Mouse (Mus musculus) cerebellum, postnatal 14 days (tissue): Measurements from ENCODE around the gene Inca1.

Experiments used
- DNase-seq, 2 experiments: peaks; one replicate each; pipeline ENCODE4 v3.0.0; 2021; ENCODE audit warnings: mixed read lengths in 2 of 2

Inca1 gene

DNA sequence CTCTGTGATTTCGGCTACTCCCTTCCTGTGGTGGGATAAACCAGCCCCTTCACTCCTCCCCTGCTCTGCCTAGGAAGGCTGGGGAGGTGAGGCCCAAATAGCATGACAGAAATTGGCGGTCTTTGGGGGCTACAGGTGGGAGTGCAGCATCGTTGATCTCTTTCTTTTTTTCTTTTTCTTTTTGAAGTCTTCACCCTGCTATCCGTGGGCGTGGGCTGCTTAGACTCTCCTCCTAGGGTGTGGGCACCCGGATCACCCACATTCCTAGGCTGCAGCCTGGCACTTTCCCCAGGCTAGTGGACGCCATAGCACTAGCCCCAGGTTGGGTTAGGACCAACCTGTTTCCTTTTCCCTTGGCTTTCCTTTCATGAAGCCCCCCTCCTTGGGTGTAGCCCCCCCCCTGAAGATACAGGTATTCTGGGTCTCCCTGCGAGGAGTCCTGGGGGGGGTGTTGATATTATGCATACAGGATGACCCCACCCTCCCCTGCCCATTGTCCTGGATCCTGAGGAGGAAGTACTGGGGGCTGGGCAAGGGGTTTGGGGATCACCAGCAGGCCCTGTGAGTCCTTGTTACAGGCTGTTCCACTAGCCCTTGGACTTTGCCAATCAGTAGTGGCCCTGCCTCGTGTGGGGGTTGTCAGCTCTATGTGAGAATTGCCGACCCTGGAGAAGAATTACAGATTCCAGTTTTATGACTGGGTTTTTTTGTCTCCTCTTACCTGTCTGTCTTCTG lies 1.4 kb upstream of the Inca1 start:
- no peak for DNase-seq

- DNase-seq, result peak; percentile 72 to 79
Observed at GRCm38 (mm10) chr11:70700613-70701012, 658 bp upstream of the Inca1 start.

- DNase-seq, result no peak
Observed at GRCm38 (mm10) chr11:70699051-70699450, 904 bp downstream of the Inca1 start.

DNA sequence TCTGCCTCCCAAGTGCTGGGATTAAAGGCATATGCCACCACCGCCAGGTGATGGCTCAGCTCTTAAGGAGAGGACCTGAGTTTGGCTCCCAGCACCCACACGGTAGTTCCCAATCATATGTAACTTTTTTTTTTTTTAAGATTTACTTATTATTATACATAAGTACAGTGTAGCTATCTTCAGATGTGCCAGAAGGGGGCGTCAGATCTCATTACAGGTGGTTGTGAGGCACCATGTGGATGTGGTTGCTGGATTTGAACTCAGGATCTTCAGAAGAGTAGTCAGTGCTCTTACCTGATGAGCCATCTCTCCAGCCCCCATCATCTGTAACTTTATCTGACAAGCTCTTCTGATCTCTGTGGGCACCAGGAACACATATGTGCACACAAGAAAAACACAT lies 2.6 kb downstream of the Inca1 start:
- DNase-seq, result no peak

DNA sequence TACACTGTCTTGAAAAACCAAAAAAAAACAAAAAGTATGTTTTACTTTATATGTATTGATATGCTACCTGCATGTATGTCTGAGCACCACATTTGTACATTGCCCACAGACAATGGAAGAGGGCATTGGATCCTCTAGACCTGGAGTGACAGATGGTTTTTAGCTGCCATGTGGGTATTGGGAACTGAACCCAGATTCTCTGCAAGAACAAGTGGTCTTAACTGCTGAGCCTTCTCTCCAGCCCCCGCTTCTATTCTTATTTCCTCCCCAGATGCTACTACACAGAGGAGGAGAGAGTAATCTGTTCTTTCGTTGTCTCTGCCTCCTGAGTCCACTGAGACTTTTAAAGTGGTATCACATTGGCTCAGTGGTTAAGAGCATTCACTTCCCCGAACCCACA lies 6.5 kb downstream of the Inca1 start:
- no peak for DNase-seq

DNA sequence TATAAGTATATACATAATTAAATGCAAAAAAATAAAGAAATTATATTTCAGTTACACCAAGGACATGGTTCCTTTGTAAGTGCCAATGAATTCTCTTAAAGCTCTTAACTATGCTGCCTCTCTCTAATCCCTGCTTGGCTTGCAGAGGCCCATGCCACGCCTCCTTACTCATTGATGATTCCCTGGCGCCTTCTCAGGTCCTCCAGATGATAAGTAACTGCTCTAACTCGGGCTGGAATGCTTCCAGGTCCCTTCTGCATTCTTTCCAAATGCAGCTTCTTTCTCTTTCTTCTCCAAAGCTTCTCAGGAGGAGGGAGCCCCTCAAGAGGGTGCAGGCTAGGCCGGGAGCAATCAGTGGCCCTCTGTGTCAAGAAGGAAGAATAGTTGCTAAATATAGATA lies 10.4 kb downstream of the Inca1 start:
- no peak for DNase-seq

GRCm38 (mm10) chr11:70688372-70688771 lies 11.6 kb downstream of the Inca1 start:
- no peak for DNase-seq

DNA sequence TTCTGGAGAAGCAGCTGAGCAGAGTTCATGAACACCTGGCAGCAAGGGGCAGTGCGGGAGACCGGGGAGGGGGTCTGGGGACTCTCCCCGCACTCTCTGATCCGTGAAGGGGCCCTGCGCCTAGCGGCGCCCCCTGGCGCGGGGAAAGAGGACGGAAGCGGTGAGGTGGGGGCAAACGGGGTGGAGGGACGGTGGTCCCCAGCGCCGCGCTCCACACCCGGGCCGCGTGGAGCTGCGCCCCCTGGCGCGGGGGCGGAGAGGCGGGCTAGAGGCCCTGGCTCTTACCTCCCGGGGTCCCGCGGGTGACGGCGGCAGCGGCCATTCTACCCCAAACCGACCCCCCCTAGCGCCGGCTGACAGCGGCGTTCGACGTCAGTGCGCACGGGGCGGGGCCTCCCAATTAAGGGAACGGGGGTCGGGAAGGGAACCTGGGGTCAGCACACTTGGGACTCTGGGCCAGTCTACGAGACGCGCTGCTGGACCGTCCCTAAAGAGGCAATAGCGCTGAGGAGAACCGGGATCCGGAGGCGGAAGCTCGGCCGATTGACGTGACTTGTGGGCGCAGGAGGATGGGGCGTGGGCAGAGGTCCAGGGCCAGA lies 12.3 kb downstream of the Inca1 start, which contains the start of gene Camta2:
TSS of gene Camta2 (minus strand) at position 505 of the 599 bp plus-strand sequence.
- DNase-seq, result peak; percentile 95

GRCm38 (mm10) chr11:70686901-70687566 lies 12.9 kb downstream of the Inca1 start:
- DNase-seq, result peak; percentile 71 to 75

- DNase-seq, result no peak
Observed at GRCm38 (mm10) chr11:70683640-70684039, 16.3 kb downstream of the Inca1 start.

DNA sequence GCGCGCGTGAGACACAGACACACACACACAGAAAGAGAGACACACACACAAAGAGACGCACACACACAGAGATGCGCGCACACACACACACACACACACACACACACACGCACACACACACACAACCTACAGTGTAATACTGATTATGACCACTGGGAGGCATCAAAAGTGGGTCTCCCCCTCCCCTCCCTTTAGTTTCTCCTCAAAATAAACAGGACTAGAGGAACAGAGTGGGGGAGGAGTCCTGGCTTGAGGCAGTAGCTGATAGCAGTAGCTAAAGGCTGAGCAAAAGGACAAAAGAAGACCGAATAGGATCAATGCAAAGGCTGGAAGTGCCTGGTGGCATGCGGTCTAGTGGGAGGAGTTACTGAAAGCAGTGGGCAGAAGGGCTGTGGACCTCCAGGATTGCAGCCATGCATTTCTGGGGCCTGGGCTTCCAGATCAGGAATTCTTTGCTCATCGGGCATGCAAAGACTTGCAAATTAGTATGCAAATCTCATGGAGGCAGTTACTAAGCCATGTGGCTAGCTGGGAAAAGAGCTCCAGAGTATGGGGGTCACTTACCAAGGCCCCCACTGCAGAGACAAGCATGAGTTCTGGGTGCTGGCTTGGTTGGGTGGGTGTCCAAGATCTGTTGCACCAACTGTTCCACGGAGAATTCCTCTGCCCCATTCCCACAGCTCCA lies 17.9 kb downstream of the Inca1 start:
- DNase-seq, result peak; percentile 58 to 81

DNA sequence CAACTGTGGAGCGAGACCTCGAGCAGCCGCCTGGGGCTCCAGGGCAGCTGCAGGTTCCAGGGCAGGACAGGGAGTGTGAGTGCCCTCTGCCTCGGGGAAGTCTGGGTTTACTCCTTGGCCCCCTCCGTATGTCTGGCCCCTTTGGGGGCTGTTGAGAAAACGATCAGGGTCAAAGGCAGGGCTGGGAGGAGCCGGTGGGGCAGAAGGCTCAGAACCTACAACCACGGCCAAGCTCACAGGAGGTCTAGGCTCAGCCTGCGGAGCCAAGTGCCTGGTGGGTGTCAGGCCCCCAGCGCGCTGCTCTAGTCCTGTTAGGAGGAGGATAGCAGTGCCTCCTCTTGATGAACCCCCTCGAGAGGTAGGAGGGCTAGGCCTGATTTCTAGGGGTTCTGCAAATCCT lies 18.8 kb downstream of the Inca1 start:
- no peak for DNase-seq

DNA sequence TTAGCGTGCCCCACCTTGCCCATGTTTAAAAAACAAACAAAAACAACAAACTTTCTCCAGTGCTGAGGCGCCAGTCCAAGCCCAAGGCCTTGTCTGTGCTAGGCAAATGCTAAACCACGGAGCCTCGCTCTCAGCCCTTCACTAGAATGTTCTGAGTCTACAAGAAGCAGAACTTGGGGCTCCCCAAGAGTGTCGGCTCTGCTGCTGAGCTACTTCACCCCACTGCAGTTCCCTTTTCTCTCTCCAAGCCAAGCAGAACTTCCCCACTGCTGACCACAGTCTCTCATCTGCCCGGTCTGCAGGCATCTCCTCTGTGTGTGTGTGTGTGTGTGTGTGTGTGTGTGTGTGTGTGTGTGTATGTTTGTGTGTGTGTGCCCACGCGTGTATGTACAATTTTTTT lies 20.1 kb downstream of the Inca1 start:
- no peak for DNase-seq

DNA sequence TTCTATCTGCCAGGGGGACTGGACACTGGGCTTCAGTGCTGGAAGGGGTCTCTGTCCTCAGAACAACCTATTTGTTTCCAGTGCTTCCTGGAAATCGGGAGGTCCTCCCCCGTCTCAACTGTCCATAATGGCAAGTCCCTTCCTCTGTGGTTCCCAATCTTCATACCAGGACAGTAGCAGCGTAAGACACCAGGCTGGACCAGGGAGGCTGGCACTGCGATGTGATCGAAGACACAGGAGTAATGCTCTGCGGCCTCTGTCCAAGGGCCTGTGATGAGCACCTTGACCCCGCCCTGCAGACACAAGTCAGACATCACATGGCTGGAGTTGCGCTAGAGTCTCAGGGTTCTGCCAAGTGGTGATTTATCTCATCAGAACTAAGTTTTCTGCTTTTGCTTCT lies 20.6 kb downstream of the Inca1 start:
- DNase-seq, result no peak

DNA sequence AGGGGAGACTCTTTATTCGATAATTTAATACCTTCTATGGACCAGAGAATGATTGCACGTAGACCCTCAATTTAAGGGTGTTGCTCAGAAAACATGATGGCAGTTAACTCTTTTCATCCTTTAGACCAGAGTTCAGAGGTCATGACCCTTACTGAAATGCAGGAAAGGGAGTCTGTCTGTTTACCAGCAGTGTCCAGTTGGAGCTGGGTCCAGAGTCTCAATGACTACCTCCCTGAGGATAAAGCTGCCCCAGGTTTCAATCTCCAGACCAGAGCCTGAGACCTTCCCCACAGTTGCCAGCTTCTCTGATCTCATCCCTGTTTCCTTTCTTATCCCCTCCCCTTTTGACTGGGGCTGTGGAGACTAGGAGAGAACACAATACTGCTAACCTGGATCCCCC lies 21.4 kb downstream of the Inca1 start:
- DNase-seq, result no peak

DNA sequence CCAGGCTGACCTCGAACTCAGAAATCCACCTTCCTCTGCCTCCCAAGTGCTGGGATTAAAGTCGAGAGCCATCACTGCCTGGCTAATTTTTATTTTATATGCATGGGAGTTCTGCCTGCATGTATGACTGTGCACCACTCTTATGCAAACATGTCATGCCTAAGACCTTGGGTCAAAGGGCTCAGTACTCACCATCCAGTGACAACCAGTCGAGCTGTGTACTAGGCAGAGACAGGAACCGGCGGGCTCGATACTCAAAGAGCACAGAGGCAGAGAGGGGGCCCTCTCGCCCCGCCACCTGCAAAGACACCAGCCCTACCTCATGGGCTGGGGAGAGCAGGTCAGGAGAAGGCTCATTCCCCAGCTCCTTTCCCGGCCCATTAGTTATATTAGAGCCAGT lies 21.9 kb downstream of the Inca1 start:
- DNase-seq, result no peak

GRCm38 (mm10) chr11:70674501-70674900 lies 25.5 kb downstream of the Inca1 start:
- no peak for DNase-seq

DNA sequence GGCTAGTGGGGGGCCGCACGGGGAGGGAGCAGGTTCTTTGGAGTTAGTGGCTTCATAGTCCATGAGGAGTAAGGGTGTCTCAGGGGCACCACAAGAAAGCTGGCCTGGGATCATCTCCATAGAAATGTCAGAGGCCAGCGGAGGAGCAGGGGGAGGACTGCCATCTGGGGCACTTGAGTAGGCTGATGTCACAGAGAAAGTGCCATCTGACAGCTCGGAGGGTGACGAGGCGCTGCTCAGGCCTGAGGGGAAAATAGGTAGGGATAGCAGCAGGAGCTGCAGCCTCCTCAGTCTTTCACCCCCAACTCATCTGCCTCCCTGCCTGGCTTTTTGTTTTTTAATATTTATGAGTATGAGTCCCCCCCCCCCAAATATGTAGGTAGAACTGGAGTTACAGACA lies 25.9 kb downstream of the Inca1 start:
- no peak for DNase-seq

GRCm38 (mm10) chr11:70671333-70672047 lies 28.5 kb downstream of the Inca1 start:
- DNase-seq, result no peak

DNA sequence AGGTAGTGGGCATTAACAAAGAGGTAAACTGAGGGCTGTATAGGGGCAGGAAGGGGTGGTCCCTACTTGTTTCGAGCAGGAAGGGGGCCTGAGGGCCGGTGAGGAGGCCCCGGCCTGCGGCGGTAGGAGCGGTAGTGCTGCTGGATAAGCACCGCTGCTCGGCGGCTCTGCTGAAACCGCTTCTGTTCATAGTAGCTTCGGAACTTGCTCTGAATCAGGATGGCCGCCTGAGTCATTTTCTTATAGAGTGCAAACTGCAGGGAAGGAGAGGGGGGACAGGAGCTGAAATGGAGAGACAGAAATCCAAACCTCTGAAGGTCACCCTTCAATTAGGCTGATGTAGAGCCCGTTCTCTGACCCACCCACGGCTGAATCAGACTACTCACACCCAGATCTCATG lies 29.5 kb downstream of the Inca1 start:
- DNase-seq, result peak in 1 of 2 experiments; percentile 35

GRCm38 (mm10) chr11:70669582-70670345 lies 30.2 kb downstream of the Inca1 start:
- peak; percentile 83 to 87 for DNase-seq
